Mouse (Mus musculus) stomach, embryonic 15.5 days (tissue): Measurements from ENCODE around the gene Rps6ka4. TPM values are rescaled to one million over a fixed set of nuclear protein-coding genes. Genes with fewer than 3 reads are reported as not detected.

Experiments
- ATAC-seq: fragments of 200-750 bp; cut with Nextera tagmentation; 2 replicates; pipeline ENCODE4 v1.8.0; 2017; ENCODE audit warnings: low read depth, moderate number of reproducible peaks, moderate TSS enrichment; ENCODE audit not compliant: insufficient read depth, low FRiP score
- H3K27ac ChIP-seq: fragments of 300-500 bp; sonication (generic); 2 replicates; pipeline ENCODE4 v1.5.1; 2015; ENCODE audit warnings: mild to moderate bottlenecking, inconsistent platforms
- H3K27me3 ChIP-seq: fragments of 300-500 bp; sonication (generic); replicated peaks from 2 replicates; pipeline ENCODE4 v1.6.1; 2015; ENCODE audit warnings: inconsistent platforms
- H3K36me3 ChIP-seq: fragments of 300-500 bp; sonication (generic); 2 replicates; pipeline ENCODE4 v1.6.1; 2015; ENCODE audit warnings: inconsistent platforms
- H3K4me1 ChIP-seq: fragments of 300-500 bp; sonication (generic); 2 replicates; pipeline ENCODE4 v1.6.1; 2015; ENCODE audit warnings: inconsistent platforms
- H3K4me2 ChIP-seq: fragments of 300-500 bp; sonication (generic); 2 replicates; pipeline ENCODE4 v1.6.1; 2015; ENCODE audit warnings: mild to moderate bottlenecking, inconsistent platforms
- H3K4me3 ChIP-seq: fragments of 300-500 bp; sonication (generic); replicated peaks from 2 replicates; pipeline ENCODE4 v1.5.1; 2015; ENCODE audit warnings: inconsistent platforms
- H3K9ac ChIP-seq: fragments of 300-500 bp; sonication (generic); 2 replicates; pipeline ENCODE4 v1.6.1; 2015; ENCODE audit warnings: inconsistent platforms
- H3K9me3 ChIP-seq: fragments of 300-500 bp; sonication (generic); 2 replicates; pipeline ENCODE4 v1.6.1; 2016; ENCODE audit warnings: inconsistent platforms
- WGBS: fragments of 180-500 bp; shearing (Covaris S2); methylation state at CpG from one replicate; pipeline ENCODE4 v1.1.7; 2015; 5-methylcytosine and 5-hydroxymethylcytosine counted together
- polyA plus RNA-seq: library from polyadenylated mRNA; unstranded; fragments of >200 nt; fragmentation: Nextera tagmentation; extraction: Ambion mirVana; gene quantifications from 2 replicates; pipeline ENCODE4 v1.2.1, GENCODE M21; 2015

Rps6ka4 gene
- 28.1 and 30.1 TPM in 2 replicates for polyA plus RNA-seq

DNA sequence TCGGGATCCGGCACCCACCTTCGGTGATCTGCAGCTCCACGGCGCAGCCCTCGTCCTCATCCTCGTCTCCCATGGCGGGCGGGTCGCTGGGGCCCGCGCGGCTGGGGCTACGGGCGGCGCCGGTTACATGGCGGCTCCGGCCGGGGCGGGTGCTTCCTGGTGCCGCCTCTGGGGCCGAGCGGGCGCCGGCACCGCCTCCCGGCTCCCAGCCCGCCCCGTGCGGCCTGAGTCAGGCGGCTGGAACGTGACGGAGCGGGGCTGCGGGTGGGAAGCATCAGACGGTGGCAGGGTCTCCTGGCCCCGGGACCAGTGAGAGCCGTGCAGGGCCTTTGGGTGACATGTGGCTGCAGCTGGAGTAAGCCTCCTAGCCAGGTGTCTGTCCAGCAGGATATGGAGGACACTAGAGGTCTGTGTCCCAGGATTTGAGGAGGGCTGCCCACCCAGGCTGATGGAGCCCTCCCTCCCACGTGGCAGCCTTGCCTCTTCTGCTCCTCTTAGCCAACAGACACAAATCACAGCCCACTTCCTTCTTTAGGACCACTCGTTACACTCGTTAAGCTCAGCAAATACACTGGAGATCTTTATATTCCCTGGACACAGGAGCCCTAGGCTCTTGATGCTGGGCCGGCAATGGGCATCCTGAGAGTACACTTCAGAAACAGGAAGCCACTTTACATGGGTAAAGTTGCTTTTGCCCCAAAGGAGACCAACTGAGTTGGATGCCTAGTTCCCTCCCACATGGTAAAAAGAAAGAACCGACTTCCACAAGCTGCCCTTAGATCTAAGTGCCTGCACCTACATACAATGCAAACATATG lies at the start of gene Rps6ka4:
Gene Rps6ka4, minus strand, starts transcription at position 162 of the 817 bp plus-strand sequence.
- WGBS: 1% methylated on average over 31 of the region's 44 CpGs
- Histone ChIP-seq H3K27ac (peak within 1 kb of the TSS; percentile 74), H3K36me3 (peaks cover 17% of the 10 kb centered on the region), H3K4me3 (peak within 1 kb of the TSS; percentile 83), H3K4me2 (peak within 1 kb of the TSS; percentile 93), H3K9me3 (no peaks in the 10 kb centered on the region), H3K9ac (peak within 1 kb of the TSS; percentile 85), H3K4me1 (peaks cover 15% of the 10 kb centered on the region), H3K27me3 (no peaks in the 10 kb centered on the region)
- peak; percentile 85 for ATAC-seq

DNA sequence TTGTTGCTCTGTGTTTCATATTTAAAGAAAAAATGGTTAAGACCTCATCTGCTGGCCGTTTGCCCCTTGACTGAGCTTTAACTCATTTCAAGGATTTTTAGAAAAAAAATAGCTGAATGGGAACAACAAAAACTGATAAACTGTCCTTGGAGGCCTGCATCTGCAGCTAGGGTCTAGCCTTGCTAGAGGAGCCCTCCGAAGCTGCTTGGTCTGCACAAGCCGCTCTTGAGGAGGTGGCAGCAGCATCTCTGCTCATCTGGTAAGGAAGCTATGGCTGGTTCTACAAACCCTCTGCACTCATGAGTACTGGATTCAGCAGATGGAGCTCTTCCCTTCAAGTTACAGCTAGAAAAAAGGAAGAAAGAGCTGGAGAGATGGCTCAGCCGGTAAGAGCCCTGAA lies 37.5 kb upstream of the Rps6ka4 start:
- Histone ChIP-seq H3K4me2 (no peak overlapping the region), H3K9me3 (no peaks in the 10 kb centered on the region), H3K4me3 (no peak overlapping the region), H3K36me3 (no peaks in the 10 kb centered on the region), H3K4me1 (no peaks in the 10 kb centered on the region), H3K27me3 (no peaks in the 10 kb centered on the region), H3K9ac (no peak overlapping the region), H3K27ac (no peak overlapping the region)
- no peak for ATAC-seq
- WGBS: 85% methylated on average over 4 of the region's 4 CpGs

DNA sequence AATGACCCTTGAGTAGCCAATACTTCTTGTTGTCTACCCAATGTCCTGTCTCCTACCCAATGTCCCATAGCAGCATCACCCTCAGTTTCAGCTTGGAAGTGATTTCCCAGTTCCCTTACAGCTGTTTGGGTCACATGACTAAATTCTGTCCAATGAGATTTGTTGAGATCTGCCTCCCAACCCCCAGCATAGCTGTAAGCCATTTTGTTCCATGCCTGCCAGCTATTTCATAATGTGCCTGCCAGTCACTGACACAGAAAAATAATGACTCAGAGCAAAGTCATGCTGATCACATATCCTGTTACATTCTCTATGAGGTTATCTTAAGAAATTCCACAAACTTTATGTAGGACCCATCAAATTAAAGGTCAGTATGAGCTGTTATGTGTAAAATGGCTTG lies 36.4 kb upstream of the Rps6ka4 start:
- no peak for ATAC-seq
- no peak overlapping the region for H3K27ac ChIP-seq

DNA sequence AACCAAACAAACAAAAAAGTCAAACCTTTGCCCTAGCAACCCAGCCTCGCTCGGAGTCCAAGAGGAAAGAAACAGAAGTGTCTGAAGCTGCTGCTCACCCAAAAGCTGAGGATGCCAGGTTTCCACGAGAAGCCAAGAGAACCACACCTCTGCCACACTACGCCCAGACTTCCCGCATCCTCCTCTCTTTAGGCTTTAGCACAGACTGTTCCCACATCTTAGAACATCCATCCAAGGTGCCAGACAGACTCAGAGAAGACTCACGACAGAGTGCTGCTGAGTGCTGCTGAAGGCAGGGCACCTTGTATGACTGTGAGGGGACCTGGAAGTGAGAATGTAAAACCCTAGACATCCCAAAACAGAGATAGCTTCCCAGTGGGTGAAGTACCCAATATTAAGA lies 35.4 kb upstream of the Rps6ka4 start:
- H3K4me3 ChIP-seq: no peak overlapping the region
- ATAC-seq: no peak
- no peaks in the 10 kb centered on the region for H3K36me3 ChIP-seq
- 80% methylated on average over 6 of the region's 6 CpGs for WGBS
- H3K27ac ChIP-seq: no peak overlapping the region
- H3K27me3 ChIP-seq: no peaks in the 10 kb centered on the region
- no peak overlapping the region for H3K9ac ChIP-seq
- H3K4me2 ChIP-seq: no peak overlapping the region
- peaks cover 3% of the 10 kb centered on the region; the same call in 1 of the 2 replicates for H3K4me1 ChIP-seq
- H3K9me3 ChIP-seq: no peaks in the 10 kb centered on the region

More for the DNA sequence above, 36.4 kb upstream of the Rps6ka4 start:
- Histone ChIP-seq H3K36me3 (no peaks in the 10 kb centered on the region), H3K9ac (no peak overlapping the region), H3K4me2 (no peak overlapping the region), H3K4me1 (peaks cover under 1% of the 10 kb centered on the region; the same call in 1 of the 2 replicates), H3K9me3 (no peaks in the 10 kb centered on the region), H3K4me3 (no peak overlapping the region), H3K27me3 (no peaks in the 10 kb centered on the region)

DNA sequence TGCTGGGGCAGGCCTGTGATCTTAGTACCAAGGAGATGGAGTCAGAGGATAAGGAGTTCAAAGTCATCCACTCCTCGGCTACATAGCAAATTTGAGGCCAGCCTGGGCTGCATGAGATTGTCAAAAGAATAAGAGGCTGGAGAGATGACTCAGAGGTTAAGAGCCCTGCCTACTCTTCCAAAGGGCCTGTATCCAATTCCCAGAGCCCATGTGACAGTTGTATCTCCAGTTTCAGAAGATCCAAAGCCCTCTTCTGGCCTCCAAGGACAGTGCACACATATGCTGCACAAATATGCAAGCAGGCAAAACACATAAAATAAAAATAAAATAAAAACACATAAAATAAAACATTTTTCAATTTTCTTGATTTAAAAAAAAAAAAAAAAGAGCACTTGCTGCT lies 33.8 kb upstream of the Rps6ka4 start:
- Histone ChIP-seq H3K36me3 (no peaks in the 10 kb centered on the region), H3K4me1 (peaks cover 3% of the 10 kb centered on the region; the same call in 1 of the 2 replicates), H3K9ac (no peak overlapping the region), H3K9me3 (no peaks in the 10 kb centered on the region), H3K27ac (no peak overlapping the region), H3K27me3 (no peaks in the 10 kb centered on the region), H3K4me3 (no peak overlapping the region), H3K4me2 (no peak overlapping the region)
- WGBS: 73% methylated on average over 1 of the region's 1 CpGs
- no peak for ATAC-seq

DNA sequence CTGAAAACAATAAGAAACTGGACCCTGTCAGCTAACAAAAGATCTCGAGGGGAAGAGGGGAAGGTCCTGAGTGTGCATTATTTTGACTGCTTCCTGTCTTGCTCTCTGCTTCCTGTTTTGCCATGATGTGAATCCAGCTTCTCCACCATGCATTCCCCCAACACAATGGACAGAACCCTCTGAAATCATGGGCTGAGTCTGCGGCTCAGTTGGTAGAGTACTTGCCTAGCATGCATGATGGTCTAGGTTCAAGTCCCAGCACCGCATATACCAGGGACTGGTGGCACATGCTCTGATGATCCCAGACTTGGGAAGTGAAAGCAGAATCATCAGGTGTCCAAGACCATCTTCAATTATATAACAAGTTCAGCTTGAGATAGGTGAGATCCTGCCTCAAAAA lies 32.3 kb upstream of the Rps6ka4 start:
- Histone ChIP-seq H3K9ac (no peak overlapping the region), H3K4me3 (no peak overlapping the region), H3K27me3 (no peaks in the 10 kb centered on the region), H3K27ac (no peak overlapping the region), H3K4me2 (no peak overlapping the region), H3K36me3 (no peaks in the 10 kb centered on the region), H3K9me3 (no peaks in the 10 kb centered on the region), H3K4me1 (peaks cover 3% of the 10 kb centered on the region; the same call in 1 of the 2 replicates)
- 71% methylated on average over 3 of the region's 3 CpGs for WGBS
- no peak for ATAC-seq

DNA sequence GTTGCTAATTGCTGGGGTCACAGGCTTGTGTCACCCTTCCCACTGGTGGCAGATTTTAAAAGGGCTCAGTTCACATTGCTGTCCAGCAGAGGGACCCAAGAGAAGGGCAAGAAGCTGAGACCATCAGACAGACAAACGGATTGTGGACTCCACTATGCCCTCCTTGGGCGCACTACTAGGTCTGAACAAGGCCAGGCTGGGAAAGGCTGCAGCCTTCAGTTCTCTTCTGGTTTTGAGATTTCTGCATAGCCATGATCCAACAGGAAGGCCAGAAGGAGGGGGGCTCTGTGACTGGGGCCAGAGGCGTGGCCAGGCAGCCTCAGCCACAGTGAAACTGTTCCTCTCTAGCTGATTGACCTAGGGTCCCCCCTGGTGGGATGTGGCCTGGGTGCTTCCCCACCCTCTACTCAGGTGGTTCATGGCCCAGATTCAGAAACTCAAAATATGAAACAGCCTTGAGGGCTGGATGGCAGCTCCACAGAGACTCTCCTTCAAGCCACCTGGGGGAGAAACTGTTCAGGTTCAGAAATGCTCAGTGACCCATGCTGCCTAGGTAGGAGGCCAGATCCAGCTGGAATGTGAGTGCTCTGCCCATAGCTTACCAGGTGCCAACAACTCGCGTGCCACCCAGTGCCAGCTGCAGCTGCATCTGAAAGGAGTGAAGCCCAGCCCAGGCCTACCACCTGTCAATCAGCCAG lies 31.3 kb upstream of the Rps6ka4 start:
- WGBS: 68% methylated on average over 5 of the region's 5 CpGs
- Histone ChIP-seq H3K9me3 (no peaks in the 10 kb centered on the region), H3K27ac (0 out of 2 replicates have a peak overlapping the region, but pooled peaks have one; percentile 11), H3K36me3 (no peaks in the 10 kb centered on the region), H3K9ac (no peak overlapping the region), H3K27me3 (no peaks in the 10 kb centered on the region), H3K4me2 (no peak overlapping the region), H3K4me1 (peaks cover 3% of the 10 kb centered on the region; the same call in 1 of the 2 replicates), H3K4me3 (no peak overlapping the region)
- no peak for ATAC-seq

DNA sequence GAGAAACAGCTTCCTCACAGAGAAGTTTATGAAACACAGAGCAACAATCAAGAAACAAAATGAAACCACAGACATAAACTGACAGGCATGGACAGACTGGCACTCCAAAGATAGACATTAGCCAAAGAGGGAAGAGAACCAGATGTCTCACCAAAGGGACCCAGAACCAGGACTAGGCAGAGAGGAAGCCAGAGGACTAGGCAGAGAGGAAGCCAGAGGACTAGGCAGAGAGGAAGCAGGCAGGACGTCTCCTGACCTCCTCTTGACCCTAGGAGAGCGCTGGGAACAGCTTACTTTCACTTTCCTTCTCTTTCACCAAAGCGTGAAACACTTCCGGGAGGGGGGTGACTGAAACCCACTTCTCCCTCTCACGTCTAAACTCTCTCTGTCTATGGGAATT lies 28.9 kb upstream of the Rps6ka4 start:
- H3K9me3 ChIP-seq: no peaks in the 10 kb centered on the region
- peak overlapping the region; percentile 36 for H3K27ac ChIP-seq
- H3K4me2 ChIP-seq: peak overlapping the region; percentile 52
- peak overlapping the region; percentile 23 for H3K4me3 ChIP-seq
- WGBS: 1% methylated on average over 5 of the region's 5 CpGs
- H3K4me1 ChIP-seq: peaks cover 3% of the 10 kb centered on the region; the same call in 1 of the 2 replicates
- peak; percentile 31; the same call in 1 of the 2 replicates for ATAC-seq
- H3K36me3 ChIP-seq: no peaks in the 10 kb centered on the region
- no peaks in the 10 kb centered on the region for H3K27me3 ChIP-seq
- H3K9ac ChIP-seq: no peak overlapping the region

DNA sequence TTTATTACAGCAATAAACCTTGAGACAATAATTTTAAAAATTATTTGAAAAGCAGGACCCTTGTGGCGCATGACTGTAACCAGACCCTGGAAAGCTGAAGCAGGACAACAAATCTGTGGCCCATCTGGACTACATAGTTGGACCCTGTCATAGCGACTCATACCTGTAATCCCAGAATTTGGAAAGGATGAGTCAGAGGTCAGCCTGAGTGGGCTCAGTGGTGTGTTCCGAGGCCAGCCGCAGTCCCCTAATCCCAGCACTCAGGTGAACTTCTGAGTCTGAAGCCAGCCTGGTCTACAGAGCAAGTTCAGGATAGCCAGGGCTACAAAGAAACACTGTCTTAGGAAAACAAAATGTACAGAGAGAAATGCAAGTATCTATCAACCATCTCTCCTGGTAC lies 21.0 kb upstream of the Rps6ka4 start:
- Histone ChIP-seq H3K27me3 (no peaks in the 10 kb centered on the region), H3K27ac (no peak overlapping the region), H3K9me3 (no peaks in the 10 kb centered on the region), H3K9ac (no peak overlapping the region), H3K4me2 (no peak overlapping the region), H3K36me3 (no peaks in the 10 kb centered on the region), H3K4me3 (no peak overlapping the region), H3K4me1 (no peaks in the 10 kb centered on the region)
- ATAC-seq: no peak
- WGBS: 85% methylated on average over 4 of the region's 4 CpGs

DNA sequence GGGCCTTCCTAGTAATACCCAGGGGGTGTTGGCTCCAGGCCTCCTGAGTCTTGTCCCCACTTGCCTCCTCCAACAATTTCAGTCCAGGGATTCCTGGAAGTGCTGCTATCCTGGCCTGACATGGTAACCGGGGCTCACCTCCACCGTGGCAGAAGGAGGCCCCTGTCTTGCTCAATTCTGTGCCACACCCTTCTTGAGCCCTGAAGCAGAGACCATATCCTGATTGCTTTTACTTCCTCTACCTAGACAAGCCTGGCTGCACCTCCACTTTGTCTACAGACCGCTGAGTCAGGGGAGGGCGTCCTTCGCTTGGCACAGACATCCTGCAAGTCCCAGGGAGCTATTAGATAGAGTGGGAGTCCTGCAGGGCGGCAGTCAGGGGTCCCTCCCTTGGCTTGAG lies 20.3 kb upstream of the Rps6ka4 start:
- H3K27me3 ChIP-seq: no peaks in the 10 kb centered on the region
- no peak overlapping the region for H3K4me3 ChIP-seq
- ATAC-seq: no peak; the same call in 1 of the 2 replicates
- H3K27ac ChIP-seq: no peak overlapping the region
- WGBS: 76% methylated on average over 6 of the region's 6 CpGs
- no peak overlapping the region for H3K9ac ChIP-seq
- H3K4me1 ChIP-seq: peaks cover 6% of the 10 kb centered on the region; the same call in 1 of the 2 replicates
- H3K9me3 ChIP-seq: no peaks in the 10 kb centered on the region
- no peaks in the 10 kb centered on the region for H3K36me3 ChIP-seq
- no peak overlapping the region for H3K4me2 ChIP-seq

DNA sequence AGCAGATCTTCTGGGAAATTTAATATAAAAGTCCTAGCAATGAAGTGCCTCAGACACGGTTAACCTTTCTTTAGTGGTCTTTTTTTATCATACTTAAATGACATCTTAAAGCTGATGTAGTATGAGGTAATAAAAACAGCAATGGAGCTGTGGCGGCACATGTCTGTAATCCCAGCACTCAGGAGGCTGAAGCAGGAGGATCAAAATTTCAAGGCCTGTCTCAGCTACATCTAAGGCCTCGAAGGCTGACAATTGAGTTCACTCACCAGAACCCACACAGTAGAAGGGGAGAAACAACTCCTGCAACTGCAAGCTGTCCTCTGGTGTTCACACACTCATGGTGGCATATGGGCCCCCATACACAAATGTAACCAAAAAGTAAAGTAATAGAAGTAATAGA lies 19.5 kb upstream of the Rps6ka4 start:
- no peak overlapping the region for H3K27ac ChIP-seq
- peaks cover 13% of the 10 kb centered on the region; the same call in 1 of the 2 replicates for H3K4me1 ChIP-seq
- 86% methylated on average over 3 of the region's 3 CpGs for WGBS
- H3K9me3 ChIP-seq: no peaks in the 10 kb centered on the region
- no peak overlapping the region for H3K4me2 ChIP-seq
- no peaks in the 10 kb centered on the region for H3K36me3 ChIP-seq
- H3K9ac ChIP-seq: no peak overlapping the region
- H3K27me3 ChIP-seq: no peaks in the 10 kb centered on the region
- ATAC-seq: no peak
- no peak overlapping the region for H3K4me3 ChIP-seq

DNA sequence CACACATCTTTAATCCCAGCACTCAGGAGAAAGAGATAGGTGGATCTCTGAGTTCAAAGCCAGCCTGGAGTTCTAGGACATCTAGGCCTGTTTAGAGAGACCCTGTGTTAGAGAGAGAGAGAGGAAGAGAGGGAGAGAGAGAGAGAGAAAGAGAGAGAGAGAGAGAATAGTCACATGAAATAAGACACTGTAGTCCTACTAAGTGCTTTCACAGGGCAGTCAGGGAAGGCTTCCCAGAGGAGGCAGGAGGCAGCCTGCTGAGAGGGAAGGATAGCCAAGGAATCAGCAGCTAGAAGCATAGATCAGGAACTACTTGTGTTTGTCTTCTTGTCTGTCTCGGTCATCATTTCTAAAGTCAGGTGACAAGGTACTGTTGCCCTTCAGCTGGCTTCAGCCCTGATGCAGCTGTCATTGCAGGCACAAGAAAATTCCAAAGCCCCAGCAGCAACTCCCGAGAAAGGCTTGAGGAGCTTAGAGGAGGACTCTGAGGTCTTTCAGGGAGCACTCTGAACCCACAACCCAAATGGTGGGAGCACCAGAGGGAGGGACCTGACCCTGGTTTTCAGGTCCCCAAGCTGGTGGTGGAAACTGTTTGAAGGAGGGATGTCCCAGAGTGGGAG lies 18.7 kb upstream of the Rps6ka4 start:
- no peak for ATAC-seq
- Histone ChIP-seq H3K4me1 (peaks cover 13% of the 10 kb centered on the region; the same call in 1 of the 2 replicates), H3K4me2 (no peak overlapping the region), H3K9ac (no peak overlapping the region), H3K27me3 (no peaks in the 10 kb centered on the region), H3K27ac (no peak overlapping the region), H3K36me3 (no peaks in the 10 kb centered on the region), H3K4me3 (no peak overlapping the region), H3K9me3 (no peaks in the 10 kb centered on the region)
- 77% methylated on average over 2 of the region's 2 CpGs for WGBS
